Mouse (Mus musculus): ENCODE measurements around the gene Hnrnpc.
A peak's percentile ranks its signal among the peaks of the same experiment; 100 is the strongest.
"Not testable (repeated sequence)": the region's sequence is repeated elsewhere in the genome, so short reads cannot be mapped to it uniquely, and the experiment has no call there.

The Hnrnpc gene

GRCm38 (mm10) chr14:52103474-52103855 is 363 bp downstream of the Hnrnpc start:
- DNase-seq (ENCODE audit: low spot score in 2 of 2), result no peak

- no peak for DNase-seq (ENCODE audit: low spot score in 2 of 2)
Measured at GRCm38 (mm10) chr14:52101285-52102157, 2.3 kb downstream of the Hnrnpc start.

DNA sequence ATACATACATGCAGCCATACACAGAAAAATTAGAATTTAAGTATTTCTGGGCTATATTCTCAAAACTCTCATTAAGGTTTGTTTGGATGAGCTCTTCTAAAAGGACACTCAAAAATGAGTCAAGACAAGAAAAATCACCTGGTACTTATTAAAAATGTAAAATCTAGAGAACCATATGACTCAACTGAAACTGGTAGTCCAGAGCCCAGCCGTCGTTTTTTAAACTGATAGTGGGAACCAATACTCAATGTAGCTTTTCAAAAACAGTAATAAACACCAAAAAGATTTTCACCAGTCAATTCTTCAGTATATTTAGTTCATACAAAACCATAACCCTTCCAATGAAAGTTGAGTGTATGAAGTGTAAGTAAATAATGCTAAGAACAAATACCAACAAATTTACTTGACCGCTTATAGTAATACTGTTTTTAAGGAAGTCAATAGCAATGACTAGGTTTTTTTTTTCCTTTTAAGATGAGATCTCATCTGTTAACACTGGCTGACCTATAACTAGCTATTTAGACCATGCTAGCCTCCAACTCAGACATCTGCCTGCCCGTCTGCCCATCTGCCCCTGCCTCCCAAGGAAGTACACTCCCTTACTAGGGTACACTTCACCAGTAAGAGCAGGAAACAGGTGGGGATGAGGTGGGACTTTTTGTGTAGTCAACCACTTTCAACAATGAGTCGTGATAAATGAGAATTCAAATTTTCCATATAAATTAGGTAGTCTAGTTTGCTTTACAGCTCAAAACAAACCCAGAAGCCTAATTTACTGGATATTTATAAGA is 3.5 kb downstream of the Hnrnpc start:
- no peak for DNase-seq (ENCODE audit: low spot score in 2 of 2)

- DNase-seq (ENCODE audit: low spot score in 2 of 2), result no peak
Measured at GRCm38 (mm10) chr14:52099563-52099962, 4.3 kb downstream of the Hnrnpc start.

DNA sequence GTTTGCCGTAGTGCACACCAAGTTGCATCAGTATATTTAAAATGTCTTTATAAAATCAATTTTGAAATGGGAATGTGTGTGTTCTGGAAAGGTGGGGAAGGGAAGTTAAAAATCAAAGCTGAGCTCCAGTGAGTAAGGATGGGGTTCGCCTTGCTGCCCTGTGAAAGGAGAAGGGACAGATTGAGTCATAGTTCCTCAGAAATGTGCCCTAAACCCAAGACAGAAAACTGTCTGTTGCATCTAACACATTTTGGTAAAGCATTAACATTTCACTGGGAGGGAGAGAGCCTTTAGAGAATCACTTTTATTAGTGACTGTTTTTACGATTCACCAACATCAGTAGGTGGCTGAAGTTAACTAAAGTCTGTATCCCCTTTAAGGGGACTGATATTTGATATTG is 5.4 kb downstream of the Hnrnpc start:
- not testable (repeated sequence) for DNase-seq (ENCODE audit: low spot score in 2 of 2)

- not testable (repeated sequence) for DNase-seq (ENCODE audit: low spot score in 2 of 2)
Measured at GRCm38 (mm10) chr14:52097191-52097590, 6.6 kb downstream of the Hnrnpc start.

- no peak for DNase-seq (ENCODE audit: low spot score in 2 of 2)
Measured at GRCm38 (mm10) chr14:52094533-52094932, 9.3 kb downstream of the Hnrnpc start.

- DNase-seq (ENCODE audit: low spot score in 2 of 2), result no peak
Measured at GRCm38 (mm10) chr14:52083083-52083482, 20.7 kb downstream of the Hnrnpc start.

DNA sequence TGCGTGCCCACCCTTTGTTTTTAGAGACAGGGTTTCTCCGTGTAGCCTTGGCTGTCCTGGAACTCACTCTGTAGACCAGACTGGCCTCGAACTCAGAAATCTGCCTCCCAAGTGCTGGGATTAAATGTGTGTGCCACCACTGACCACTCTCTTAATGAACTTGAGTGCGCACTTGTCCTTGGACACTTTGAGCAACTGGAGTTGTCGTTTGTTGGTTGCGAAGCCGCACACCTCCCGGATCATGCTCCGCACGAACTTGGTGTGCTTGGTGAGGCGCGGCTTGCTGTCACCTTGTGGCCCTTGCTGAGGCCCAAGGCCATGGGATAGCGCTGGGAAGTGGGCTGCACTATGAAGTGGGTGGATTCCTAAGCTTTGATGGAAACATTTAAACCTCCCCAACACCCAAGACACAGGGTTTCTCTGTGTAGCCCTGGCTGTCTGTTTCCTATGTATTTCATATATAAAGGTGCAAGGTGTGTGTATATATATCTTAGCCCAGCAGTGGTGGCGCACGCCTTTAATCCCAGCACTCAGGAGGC is 32.2 kb downstream of the Hnrnpc start:
- no peak for DNase-seq (ENCODE audit: low spot score in 2 of 2)

DNA sequence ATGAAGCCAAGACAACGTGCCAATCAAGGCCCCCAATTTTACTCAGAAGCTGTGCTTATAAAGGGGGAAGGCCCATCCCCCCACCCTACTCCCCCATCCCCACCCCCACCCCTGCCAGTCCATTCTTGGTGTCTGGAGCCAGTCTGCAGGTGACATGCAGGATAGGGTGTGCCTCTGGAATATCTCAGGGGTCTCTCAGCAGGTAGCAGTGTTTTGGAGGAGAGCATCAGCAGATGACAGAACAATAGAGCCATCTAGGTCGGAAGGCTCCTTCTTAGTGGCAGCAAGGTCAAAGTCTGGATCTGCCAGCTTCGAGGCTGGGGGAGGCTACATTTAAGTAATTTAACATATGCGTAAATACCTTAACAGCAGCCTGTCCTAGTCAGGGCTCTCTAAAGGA is 37.7 kb downstream of the Hnrnpc start:
- DNase-seq (ENCODE audit: low spot score in 2 of 2), result no peak

GRCm38 (mm10) chr14:52061798-52062197 is 42.0 kb downstream of the Hnrnpc start:
- DNase-seq (ENCODE audit: low spot score in 2 of 2), result no peak

- DNase-seq (ENCODE audit: low spot score in 2 of 2), result no peak
Measured at GRCm38 (mm10) chr14:52060800-52061199, 43.0 kb downstream of the Hnrnpc start.

- no peak for DNase-seq (ENCODE audit: low spot score in 2 of 2)
Measured at GRCm38 (mm10) chr14:52059982-52060381, 43.8 kb downstream of the Hnrnpc start.

DNA sequence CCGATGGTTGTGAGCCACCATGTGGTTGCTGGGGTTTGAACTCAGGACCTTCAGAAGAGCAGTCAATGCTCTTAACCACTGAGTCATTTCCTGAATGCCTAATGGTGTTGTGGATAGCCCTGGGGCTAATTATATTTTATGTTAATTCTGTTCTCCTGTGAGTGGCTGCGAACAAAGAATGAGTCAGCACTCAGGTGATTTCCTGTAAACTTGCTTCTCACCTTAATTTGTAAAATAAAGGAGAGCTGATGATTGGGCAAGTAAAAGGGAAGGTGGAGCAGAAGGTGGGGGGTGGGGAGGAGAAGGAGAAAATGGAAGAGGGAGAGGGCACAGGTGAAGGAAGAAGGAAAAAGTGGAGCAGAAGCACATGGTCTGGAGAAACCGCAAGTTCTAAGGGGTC is 51.1 kb downstream of the Hnrnpc start:
- not testable (repeated sequence) for DNase-seq (ENCODE audit: low spot score in 2 of 2)

DNA sequence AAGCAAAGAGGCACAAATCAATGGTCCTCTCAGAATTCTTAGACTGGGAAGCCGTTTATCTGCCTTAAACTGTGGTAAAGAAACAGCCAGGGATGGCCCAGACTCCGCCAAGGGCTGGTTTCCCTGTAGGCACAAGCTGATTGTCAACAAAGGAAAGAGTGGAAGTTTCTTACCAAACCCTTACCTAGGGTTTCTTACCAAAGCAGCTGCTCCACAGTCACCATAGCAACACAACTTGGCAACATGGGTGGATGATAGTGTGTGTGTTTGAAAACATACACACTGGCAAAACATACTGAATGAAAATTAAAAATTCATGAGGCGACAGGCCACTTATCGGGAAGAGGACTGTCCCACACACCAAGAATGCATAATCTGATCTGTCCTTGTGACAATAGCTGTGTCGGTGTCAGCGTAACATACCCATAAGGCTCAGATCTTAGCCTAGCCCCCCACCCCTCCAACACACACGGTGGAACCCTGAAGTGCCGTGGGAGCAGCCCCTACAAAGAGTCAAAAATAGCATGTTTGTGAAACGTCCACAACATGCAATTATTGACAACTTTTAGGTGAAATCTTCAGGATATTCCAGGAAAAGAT is 57.8 kb downstream of the Hnrnpc start:
- DNase-seq (ENCODE audit: low spot score in 2 of 2), result no peak

DNA sequence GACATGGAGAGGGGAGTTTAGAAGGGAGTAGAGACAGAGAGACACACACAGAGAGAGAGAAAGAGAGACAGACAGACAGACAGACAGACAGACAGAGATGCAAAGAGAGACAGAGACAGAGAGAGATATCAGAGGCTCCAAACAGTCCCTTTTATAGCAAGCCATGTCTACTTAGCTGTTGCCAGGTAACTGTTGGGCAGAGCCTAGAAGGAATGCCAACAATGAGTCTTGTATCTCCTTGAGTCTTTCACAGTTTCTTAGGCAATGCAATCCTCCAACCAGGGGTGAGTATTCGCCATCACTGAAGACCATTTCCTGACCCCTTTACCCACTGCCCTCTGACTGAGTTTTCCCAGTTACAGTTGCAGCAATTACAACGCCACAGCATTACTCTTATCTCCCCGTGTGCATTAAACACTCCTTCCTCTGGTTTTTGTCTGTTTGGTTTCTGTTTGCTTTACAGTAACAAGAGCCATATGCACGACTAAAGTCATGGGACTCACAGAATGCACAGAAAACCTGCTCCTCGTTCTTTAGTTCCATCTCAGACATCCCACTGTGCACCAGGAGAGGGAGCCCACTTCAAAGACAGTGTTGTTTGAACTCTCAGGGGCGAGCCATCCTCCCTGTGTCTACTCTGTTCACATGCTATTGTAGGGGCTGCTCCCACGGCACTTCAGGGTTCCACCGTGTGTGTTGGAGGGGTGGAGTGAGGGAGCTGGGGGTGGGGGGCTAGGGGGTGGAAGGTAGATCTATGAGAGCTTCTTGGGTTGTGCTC is 58.7 kb downstream of the Hnrnpc start:
- peak; percentile 26 to 49 for DNase-seq (ENCODE audit: low spot score in 2 of 2)

GRCm38 (mm10) chr14:52043446-52043845 is 60.4 kb downstream of the Hnrnpc start:
- DNase-seq (ENCODE audit: low spot score in 2 of 2), result no peak

GRCm38 (mm10) chr14:52042359-52042758 is 61.5 kb downstream of the Hnrnpc start, which contains the start of gene Olfr221:
Olfr221 (minus strand) TSS chr14:52042459.
- DNase-seq (ENCODE audit: low spot score in 2 of 2), result not testable (repeated sequence)

DNA sequence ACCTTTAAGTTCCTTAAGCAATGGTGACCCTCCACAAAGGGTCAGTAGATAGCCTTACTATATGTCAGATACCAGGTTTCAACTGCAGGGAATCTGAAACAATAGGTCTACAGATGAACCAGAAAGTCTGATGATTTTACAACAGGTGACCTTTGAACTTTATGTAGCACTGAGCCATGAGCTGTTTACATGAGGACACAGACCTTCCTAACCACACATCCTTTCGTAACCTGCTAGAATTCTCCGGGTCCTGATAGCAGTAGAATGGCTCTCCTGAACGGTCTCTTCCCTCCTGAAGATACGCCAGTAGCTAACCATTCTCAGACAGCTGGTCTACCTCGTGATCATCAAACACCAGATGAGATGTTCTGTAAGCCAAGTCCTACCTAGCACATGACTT is 64.5 kb downstream of the Hnrnpc start:
- DNase-seq (ENCODE audit: low spot score in 2 of 2), result no peak

DNA sequence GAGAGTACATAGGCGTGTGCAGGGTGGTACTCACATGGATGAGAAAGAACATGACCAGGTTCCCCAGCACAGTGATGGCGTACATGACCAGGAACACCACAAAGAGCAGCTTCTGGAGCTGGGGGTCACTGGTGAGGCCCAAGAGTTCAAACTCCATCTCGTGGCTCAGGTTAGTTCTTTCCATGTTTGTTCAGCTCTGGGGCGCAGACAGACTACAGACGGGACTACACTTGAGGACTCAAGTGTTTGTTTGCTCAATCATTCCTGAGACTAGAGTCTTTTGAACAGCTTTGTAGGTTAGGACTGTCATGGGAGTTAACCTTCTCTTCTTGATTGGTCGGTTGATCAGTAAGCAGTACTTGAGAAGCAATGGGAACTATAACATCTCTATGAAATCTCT is 67.9 kb downstream of the Hnrnpc start:
- DNase-seq (ENCODE audit: low spot score in 2 of 2), result no peak

DNA sequence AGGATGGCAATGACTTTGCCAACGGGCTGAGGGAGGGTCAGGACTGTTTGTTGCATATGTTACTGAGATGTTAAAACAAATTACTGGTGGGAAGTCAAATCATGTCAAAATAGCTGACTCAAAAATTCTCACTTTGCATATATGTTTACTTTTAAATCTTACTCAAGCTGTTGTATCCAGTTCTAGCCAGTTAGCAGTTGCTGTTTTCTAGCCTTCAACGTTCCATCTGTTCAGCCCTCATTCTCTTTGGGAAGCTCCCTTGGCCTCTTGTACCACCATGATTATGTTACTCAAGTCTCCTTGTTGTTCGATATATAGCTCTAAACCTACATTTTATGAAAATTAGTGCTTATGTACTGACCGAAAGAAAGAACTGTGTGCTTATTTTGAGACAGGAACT is 77.5 kb downstream of the Hnrnpc start:
- no peak for DNase-seq (ENCODE audit: low spot score in 2 of 2)

Measured in thymus, postnatal 10 days (tissue).